Comparison of ENCODE assay signal across 19 mouse cellular contexts in the genomic region with DNA sequence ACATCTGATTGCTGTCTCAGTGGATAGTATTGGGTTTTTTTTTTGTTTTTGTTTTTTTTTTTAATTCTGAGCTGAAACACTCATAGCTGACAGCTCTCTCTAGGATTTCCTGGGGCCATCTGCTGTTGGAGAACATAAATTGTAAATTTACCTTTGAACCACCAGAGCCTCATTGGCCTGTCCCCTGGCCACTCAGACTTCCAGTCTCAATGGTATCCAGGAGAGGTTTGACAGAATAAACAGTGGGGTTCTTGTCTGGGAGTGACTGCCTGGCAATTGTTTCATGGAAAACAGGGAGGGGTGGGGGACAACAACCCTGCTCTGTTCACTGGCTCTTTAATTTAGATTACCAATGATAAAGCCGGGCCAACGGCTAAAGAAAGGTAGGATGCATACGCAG.
A peak's percentile ranks its signal among the peaks of the same experiment; 100 is the strongest.
DNase-seq lines count a peak whose midpoint lies in the region; ATAC-seq and TF ChIP-seq lines count a peak whose summit lies in the region.
"Had no signal": no experiment of that assay in that cellular context is flagged by ENCODE, and none has a peak within 500 bp of the region (broad histone marks: within the 10 kb centered on the region; RNA-seq: fewer than 3 reads in every experiment).

No protein-coding gene starts in this region.

- H3K27ac ChIP-seq in hindbrain, embryonic 10.5 days = 0 out of 2 replicates have a peak overlapping the region, but pooled peaks have one; percentile 16
- no peak overlapping the region for H3K27ac ChIP-seq in hindbrain, postnatal 0 days
- H3K27ac ChIP-seq in midbrain, embryonic 13.5 days = peak overlapping the region; percentile 39; the same call in 1 of the 2 replicates
- H3K27ac ChIP-seq in midbrain, embryonic 11.5 days (ENCODE audit: low read depth, low read length) = no peak overlapping the region
- peak overlapping the region; percentile 81 for H3K27ac ChIP-seq in neural tube, embryonic 13.5 days (replicated peaks)
- H3K27ac ChIP-seq: embryonic facial prominence, embryonic 10.5 days; heart, embryonic 15.5 days; limb, embryonic 15.5 days had no signal

- no peak overlapping the region for H3K4me2 ChIP-seq in hindbrain, postnatal 0 days (ENCODE audit: low read depth, low read length)
- no peak overlapping the region for H3K4me2 ChIP-seq in midbrain, embryonic 13.5 days (replicated peaks)
- no peak overlapping the region for H3K4me2 ChIP-seq in midbrain, embryonic 11.5 days
- peak overlapping the region; percentile 46 for H3K4me2 ChIP-seq in neural tube, embryonic 13.5 days
- H3K4me2 ChIP-seq: heart, embryonic 15.5 days; limb, embryonic 15.5 days had no signal

- WGBS in hindbrain, embryonic 10.5 days = 60% methylated on average over 3 of the region's 3 CpGs
- 28% methylated on average over 3 of the region's 3 CpGs for WGBS in hindbrain, postnatal 0 days
- WGBS in midbrain, embryonic 13.5 days = 38% methylated on average over 3 of the region's 3 CpGs
- WGBS in midbrain, embryonic 11.5 days = 73% methylated on average over 3 of the region's 3 CpGs
- 15% methylated on average over 3 of the region's 3 CpGs for WGBS in neural tube, embryonic 13.5 days

- no peaks in the 10 kb centered on the region for H3K9me3 ChIP-seq in hindbrain, embryonic 10.5 days
- no peaks in the 10 kb centered on the region for H3K9me3 ChIP-seq in hindbrain, postnatal 0 days (ENCODE audit: low read length)
- no peaks in the 10 kb centered on the region for H3K9me3 ChIP-seq in midbrain, embryonic 13.5 days
- H3K9me3 ChIP-seq in midbrain, embryonic 11.5 days (ENCODE audit: control insufficient read depth, low read length) = no peaks in the 10 kb centered on the region
- no peaks in the 10 kb centered on the region for H3K9me3 ChIP-seq in neural tube, embryonic 13.5 days
- H3K9me3 ChIP-seq: embryonic facial prominence, embryonic 10.5 days; heart, embryonic 15.5 days; limb, embryonic 15.5 days had no signal

- TF ChIP-seq CTCF in hindbrain, postnatal 0 days (IDR thresholded peaks at IDR 0.05; ENCODE audit: low read depth) = no peak

- no peak overlapping the region for H3K4me3 ChIP-seq in hindbrain, embryonic 10.5 days
- no peak overlapping the region for H3K4me3 ChIP-seq in hindbrain, postnatal 0 days (ENCODE audit: low read length)
- no peak overlapping the region for H3K4me3 ChIP-seq in midbrain, embryonic 13.5 days (replicated peaks)
- H3K4me3 ChIP-seq in midbrain, embryonic 11.5 days (ENCODE audit: low read depth, low read length) = no peak overlapping the region
- peak overlapping the region; percentile 25 for H3K4me3 ChIP-seq in neural tube, embryonic 13.5 days
- H3K4me3 ChIP-seq: embryonic facial prominence, embryonic 10.5 days; heart, embryonic 15.5 days; limb, embryonic 15.5 days had no signal

- H3K9ac ChIP-seq in hindbrain, postnatal 0 days (replicated peaks; ENCODE audit: low read length) = no peak overlapping the region
- H3K9ac ChIP-seq in midbrain, embryonic 13.5 days (replicated peaks) = no peak overlapping the region
- no peak overlapping the region for H3K9ac ChIP-seq in midbrain, embryonic 11.5 days (ENCODE audit: low read length)
- peak overlapping the region; percentile 58 for H3K9ac ChIP-seq in neural tube, embryonic 13.5 days
- H3K9ac ChIP-seq: heart, embryonic 15.5 days; limb, embryonic 15.5 days had no signal

- peaks cover 23% of the 10 kb centered on the region for H3K4me1 ChIP-seq in hindbrain, embryonic 10.5 days (replicated peaks)
- H3K4me1 ChIP-seq in hindbrain, postnatal 0 days (ENCODE audit: insufficient read depth, low read length) = no peaks in the 10 kb centered on the region
- peaks cover 25% of the 10 kb centered on the region for H3K4me1 ChIP-seq in midbrain, embryonic 13.5 days (replicated peaks)
- peaks cover 3% of the 10 kb centered on the region; the same call in 1 of the 2 replicates for H3K4me1 ChIP-seq in midbrain, embryonic 11.5 days (ENCODE audit: control insufficient read depth, insufficient read depth, low read length)
- H3K4me1 ChIP-seq in neural tube, embryonic 13.5 days (replicated peaks) = peaks cover 46% of the 10 kb centered on the region

- ATAC-seq in cerebellum, adult (ENCODE audit: insufficient number of reproducible peaks, low FRiP score, low TSS enrichment) = peak; percentile 41
- ATAC-seq in hindbrain, postnatal 0 days = no peak
- no peak for ATAC-seq in midbrain, embryonic 13.5 days
- ATAC-seq in midbrain, embryonic 11.5 days (ENCODE audit: low FRiP score) = no peak
- no peak for ATAC-seq in neural tube, embryonic 13.5 days (ENCODE audit: low read depth)
- no peak for ATAC-seq in activated CD4-positive, CD25-positive, alpha-beta regulatory T cell, adult 4 months
- ATAC-seq: forebrain, embryonic 16.5 days had no signal

- no peaks in the 10 kb centered on the region for H3K27me3 ChIP-seq in hindbrain, embryonic 10.5 days (ENCODE audit: insufficient read depth, poor library complexity, severe bottlenecking)
- H3K27me3 ChIP-seq in hindbrain, postnatal 0 days (ENCODE audit: insufficient read depth, low read length) = no peaks in the 10 kb centered on the region
- H3K27me3 ChIP-seq in midbrain, embryonic 13.5 days = no peaks in the 10 kb centered on the region
- no peaks in the 10 kb centered on the region for H3K27me3 ChIP-seq in midbrain, embryonic 11.5 days (ENCODE audit: control insufficient read depth, insufficient read depth, low read length)
- no peaks in the 10 kb centered on the region for H3K27me3 ChIP-seq in neural tube, embryonic 13.5 days
- H3K27me3 ChIP-seq: heart, embryonic 15.5 days; limb, embryonic 15.5 days had no signal

- H3K36me3 ChIP-seq in hindbrain, embryonic 10.5 days = no peaks in the 10 kb centered on the region
- no peaks in the 10 kb centered on the region for H3K36me3 ChIP-seq in hindbrain, postnatal 0 days (ENCODE audit: insufficient read depth, low read length)
- H3K36me3 ChIP-seq in midbrain, embryonic 13.5 days = no peaks in the 10 kb centered on the region
- H3K36me3 ChIP-seq in midbrain, embryonic 11.5 days (ENCODE audit: control insufficient read depth, insufficient read depth, low read length) = no peaks in the 10 kb centered on the region
- H3K36me3 ChIP-seq in neural tube, embryonic 13.5 days = no peaks in the 10 kb centered on the region
- H3K36me3 ChIP-seq: embryonic facial prominence, embryonic 10.5 days; heart, embryonic 15.5 days; limb, embryonic 15.5 days had no signal

- DNase-seq in cerebellum, adult 11 months = no peak
- no peak for DNase-seq in hindbrain, embryonic 10.5 days (ENCODE audit: low spot score)
- DNase-seq in hindbrain, postnatal 0 days (ENCODE audit: low spot score) = no peak
- no peak for DNase-seq in midbrain, embryonic 11.5 days (ENCODE audit: low spot score, missing footprints)
- DNase-seq: cerebellum, adult 9-11 months; heart, adult 18-20 months; kidney, adult 8-10 months; kidney, postnatal 36 days; lung, adult 18-20 months; right cerebral cortex, adult 18-20 months; thymus, adult 18-20 months had no signal

Comparison
In these comparisons a context has a peak if more than half of its experiments do, and no peak if none do; other contexts are left out.
1. H3K27ac ChIP-seq: peak in hindbrain, embryonic 10.5 days (single experiment), midbrain, embryonic 13.5 days (single experiment) and neural tube, embryonic 13.5 days (single experiment); none in hindbrain, postnatal 0 days (single experiment) and midbrain, embryonic 11.5 days (single experiment).